Mouse (Mus musculus) frontal cortex, postnatal 14 days (tissue): ENCODE measurements around the gene Arid1b.

Source experiments
- DNase-seq, 2 experiments: peaks; one replicate each; pipeline ENCODE4 v3.0.0; 2022; ENCODE audit warnings: low spot score in 2 of 2

Gene Arid1b

DNA sequence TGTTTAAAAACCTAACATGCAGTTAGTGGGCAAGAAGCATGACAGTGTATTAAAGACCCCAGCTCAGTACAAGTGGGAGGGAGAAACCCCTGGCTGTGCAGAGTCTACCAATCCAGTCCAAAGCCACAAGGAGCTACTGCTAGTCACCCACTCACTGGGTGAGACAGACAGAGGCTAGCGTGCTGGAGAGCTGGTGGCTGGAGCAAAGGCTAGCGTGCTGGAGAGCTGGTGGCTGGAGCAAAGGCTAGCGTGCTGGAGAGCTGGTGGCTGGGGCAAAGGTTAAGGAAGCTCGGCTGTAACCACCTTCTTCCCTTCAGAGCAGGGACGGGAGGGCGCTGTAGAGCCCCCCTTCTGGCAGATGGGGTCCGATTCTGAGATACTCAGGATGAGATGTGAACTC, 320.6 kb downstream of the Arid1b start:
- DNase-seq: no peak

DNA sequence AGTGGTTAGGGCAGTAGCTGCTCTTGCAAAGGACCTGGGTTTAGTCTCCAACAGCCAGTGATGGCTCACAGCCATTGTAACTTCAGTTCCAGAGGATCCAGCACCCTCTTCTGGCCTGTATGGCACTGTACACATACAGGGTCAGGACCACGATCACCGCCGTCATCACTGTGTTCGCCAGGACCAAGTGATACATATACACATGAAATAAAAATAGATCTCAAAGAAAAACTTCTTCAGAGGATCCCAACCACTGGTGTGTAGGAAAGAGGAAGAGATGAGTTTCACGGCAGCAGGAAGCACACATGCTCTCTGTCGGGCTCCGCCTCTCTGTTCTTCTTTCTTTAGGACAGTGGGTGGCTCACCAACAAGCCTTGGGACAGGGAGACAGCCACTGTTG, 322.4 kb downstream of the Arid1b start:
- no peak for DNase-seq

DNA sequence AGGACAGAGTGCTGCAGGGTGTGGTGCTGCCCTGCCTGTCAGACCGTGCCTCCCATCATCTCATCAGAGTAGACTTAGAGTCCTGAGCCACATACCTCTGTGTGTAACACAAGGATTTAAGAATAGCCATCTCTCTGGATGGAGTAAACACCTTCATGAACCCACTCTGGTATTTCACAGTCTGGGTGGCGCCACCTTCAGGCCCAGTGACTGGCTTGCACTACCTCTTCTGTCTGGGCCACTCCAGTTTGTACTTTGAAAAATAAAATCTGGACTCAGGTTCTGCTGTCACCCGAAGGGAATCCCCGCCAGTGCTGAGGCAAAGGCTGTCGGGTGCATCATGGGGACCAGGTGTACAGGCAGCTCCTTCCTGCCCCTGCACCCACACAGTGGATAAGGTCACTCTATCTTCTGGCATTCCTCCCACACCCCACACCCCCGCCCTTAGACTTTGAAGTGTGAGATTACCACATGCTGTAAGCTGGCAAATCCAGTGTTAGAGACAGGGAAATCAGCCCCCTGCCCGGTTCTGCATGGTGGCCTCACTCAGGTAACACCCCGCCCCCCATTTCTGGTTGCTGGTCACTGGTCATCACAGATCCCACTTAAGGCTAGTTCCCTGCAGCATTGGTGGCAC, 327.6 kb downstream of the Arid1b start:
- no peak for DNase-seq

DNA sequence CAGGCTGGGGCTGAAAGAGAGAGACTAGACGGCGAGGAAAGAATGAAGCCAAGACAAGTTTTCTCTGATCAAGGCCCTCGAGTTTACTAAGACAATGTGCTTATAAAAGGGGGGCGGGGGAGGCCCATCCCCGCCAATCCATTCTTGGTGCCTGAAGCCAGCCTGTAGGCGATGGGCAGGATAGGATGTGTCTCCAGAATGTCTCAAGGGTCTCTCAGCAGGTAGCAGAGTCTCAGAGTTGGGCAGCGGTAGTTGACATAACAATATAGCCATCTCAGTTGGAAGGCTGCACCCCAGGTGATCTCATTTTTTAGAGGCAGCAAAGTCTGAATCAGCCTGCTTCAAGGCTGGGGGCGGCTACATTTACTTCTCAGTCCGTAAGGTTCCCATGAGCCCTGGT, 328.5 kb downstream of the Arid1b start:
- no peak for DNase-seq

DNA sequence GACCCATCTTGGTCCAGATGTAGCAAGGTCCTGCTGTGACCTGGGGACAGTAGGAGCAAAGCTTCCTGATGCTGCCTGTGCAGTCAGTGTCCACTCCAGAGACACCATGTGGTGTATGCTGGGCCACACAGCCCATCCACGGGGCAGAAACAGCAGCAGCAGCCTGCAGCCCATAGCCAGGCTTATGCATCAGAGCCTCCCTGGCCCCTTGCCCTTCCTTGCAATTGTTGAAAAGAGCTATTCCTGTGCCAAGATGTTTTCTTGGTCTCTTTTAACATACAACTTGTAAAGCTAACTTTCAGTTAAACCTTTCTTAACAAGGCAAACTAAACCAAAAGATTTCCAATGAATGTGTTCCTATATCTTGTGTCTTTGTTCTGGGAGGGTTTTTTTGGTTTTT, 329.6 kb downstream of the Arid1b start:
- no peak for DNase-seq

DNA sequence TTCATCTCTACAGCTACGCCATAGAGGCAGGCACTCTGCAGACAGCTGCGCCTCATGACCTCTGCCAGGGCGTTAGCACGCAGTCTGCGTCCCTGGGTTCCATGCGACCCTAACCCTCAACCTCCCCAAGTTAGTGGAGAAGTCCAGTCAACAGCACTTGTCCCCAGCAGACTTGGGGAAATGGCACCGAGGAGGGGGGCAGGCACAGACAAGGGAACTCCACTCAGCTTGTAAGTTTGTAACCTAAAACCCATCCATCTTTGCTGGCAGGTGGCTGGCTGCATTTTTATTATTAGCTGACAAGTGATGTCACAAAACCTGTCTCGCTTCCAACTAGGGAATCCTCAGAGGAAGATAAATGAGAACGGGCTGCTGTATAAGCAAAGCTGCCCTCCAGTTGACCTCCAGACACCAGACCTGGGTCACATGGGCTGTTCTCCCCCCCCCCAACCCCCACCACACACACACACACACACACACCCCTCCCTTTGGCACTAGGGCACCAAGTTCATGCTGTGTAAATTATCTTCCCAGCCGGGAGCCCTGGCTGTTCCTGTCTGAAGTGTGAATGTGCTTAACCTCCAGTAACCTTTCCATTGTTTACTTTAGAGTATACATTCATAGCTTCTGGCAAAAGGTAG, 330.2 kb downstream of the Arid1b start:
- DNase-seq: no peak

DNA sequence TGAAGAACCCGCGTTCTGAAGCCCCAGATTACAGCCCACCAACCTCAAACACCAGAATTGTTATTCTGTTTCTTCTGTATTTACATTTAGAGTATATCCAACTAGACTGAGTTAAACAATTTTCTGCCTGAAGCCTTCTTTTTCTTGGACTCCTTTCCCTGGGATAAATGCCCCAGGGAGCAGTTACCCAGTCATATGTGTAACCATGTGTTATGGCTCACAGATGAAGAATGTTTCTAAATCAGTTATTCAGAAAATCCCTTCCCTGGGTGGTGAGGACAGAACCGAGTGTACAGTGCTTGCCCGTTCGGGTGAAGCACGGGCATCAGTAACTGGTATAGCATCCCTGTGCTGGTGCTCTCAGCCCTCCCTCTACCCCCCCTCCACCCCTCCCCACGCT, 332.6 kb downstream of the Arid1b start:
- DNase-seq: no peak

DNA sequence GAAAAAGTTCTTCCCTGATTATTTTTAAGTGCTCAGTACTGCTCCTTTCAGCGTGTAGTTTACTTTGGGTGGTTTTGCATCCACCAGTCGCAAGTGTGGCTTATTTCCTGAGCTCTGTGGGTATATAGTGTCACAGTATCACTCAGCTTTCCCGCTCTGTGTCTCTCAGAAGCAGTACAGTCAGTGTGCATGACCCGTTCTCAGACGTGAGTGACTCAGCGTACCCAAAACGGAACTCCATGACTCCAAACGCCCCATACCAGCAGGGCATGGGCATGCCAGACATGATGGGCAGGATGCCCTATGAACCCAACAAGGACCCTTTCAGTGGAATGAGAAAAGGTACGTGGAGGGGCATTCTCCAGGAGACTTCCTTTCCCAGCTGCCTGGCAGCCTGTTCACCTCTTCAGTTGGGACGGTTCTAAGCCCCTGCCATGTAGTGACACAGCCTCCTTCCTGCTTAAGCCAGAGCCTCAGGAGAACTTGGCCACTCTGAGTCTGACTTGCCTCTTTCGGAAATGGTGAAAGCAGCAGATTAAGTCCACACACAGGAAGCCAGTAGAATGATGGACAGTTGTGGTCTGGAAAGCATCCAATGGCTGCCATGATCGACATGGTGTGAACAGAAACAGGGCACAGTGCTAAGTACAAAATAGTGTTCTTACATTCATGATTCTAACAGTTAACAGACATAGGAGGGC, 333.5 kb downstream of the Arid1b start:
- DNase-seq: no peak

DNA sequence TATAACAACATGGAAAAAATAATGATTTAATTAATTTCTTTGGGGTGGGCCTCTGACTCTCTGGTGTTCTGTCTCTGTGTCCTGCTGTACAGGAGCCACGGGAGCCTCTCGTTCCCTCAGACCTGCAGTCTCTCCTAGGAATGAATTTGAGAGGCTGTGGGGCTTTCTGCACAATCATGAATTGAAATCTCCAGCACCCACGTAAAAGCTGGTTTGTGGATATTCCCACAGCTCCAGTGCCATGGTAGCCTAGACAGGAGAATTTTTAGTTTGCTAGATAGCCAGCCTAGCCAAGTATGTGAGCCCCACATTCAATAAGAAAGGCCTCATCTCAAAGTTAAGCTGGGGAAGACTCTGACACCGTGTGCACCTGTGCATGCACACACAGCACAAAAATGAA, 335.3 kb downstream of the Arid1b start:
- DNase-seq: no peak

DNA sequence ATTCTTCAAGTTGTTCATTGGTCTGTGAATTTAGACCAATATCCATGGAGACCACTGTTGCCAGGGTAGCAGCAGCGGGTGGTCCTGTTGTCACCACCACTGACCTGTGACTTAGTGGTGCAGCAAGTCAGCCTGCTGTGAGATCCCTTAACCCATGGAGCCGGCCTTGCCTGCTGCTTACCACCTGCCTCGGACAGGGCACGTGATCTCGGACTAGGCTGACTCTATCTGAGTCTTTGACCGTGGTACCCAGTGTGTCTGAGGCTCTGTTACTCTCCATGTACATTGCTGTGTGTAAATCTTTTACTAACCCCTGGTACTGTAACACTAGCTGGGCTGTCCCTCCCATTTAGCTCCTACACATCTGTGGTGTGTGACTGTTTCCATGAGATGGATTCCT, 335.9 kb downstream of the Arid1b start:
- DNase-seq: no peak

DNA sequence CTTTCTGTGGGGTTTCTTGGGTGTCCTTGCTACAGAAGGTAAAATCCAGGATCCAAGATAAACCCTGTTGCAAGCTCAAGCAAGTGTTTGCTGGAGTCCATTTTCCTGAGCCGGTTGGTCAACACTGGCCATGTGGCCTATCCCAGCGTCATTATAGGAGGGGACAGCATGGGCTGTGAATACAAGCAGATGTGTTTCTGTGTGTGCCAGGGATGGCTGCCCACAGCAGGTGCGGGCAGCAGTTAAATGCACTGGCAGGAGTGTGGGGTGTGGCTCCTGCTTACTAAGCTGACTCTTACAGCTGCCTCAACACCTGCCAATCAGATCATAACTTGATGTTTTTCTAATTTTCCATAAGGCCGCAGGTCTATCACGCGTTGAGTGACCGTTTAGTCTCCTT, 336.5 kb downstream of the Arid1b start:
- DNase-seq: no peak

DNA sequence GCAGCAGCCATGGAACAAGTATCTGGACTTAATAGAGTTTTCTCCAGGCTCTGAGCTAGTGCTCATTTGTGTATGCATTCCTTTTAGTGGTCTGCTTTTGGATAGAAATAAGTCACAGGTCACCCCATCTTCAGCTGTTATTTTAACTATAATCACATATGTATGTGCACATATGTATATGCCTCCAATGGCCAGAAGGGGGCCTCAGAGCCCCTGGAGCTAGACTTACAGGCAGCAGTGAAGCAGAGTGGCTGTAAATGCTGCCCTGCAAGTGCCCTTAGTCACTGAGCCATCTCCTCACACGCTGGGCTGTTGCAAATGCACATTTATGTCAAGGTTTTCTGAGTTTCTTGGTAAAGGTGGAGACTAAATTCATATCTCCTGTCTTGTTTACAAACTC, 337.3 kb downstream of the Arid1b start:
- DNase-seq: no peak

DNA sequence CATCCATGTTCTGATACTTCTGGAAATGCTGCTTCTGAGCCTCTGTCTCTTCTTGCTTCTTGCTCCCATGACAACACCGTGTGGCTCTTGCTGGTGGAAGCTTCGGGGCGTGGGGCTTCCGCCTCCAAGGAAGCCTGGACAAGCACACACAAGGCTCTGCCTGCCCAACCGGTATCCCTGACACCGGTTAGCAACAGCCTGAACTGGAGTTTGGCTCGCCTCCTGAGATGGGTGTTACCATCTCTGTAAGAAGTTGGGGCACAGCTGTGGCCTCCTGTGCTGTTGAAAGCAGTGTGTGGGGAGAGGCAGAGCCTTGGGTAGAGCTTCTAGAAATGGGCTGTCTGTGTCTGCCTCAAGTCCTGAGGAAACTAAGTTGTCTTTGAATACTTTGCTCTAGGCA, 340.4 kb downstream of the Arid1b start:
- DNase-seq: no peak

DNA sequence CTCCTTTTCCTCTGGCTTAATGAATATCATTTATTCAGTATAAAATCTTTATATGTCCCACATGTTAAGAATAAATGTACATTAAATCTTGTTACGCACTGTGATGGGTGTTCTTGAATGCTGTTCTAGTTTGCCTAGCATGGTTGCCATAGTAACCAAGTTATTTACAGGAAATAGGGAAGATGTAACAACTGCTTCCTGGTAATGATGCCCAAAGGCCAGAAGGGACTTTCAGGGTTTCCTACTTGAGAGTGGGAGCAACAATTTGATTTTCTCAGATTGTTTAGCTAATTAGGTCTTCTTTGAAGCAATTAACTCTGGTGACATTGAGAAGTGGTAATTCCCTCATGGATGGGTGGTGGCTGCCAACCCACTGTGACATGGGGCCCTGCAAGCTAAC, 350.3 kb downstream of the Arid1b start:
- no peak for DNase-seq

DNA sequence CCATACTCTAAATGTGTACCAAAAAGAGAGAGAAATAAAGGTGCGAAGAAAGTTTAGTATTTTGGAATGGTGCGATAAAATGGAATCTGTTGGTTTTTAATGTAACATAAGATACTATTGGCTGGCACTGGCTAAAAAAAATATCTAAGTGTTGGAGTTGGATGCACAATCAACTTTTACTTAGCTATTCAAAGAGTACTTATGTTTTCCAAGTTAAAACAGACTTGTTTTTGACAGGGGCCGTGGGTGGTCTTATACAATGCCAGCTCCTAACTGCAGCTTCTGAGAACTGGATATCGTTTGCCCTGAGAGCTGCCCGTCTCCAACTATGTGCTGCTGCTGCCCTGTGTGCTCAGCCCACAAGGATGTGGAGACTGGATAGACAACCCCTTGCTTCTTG, 351.7 kb downstream of the Arid1b start:
- DNase-seq: no peak

DNA sequence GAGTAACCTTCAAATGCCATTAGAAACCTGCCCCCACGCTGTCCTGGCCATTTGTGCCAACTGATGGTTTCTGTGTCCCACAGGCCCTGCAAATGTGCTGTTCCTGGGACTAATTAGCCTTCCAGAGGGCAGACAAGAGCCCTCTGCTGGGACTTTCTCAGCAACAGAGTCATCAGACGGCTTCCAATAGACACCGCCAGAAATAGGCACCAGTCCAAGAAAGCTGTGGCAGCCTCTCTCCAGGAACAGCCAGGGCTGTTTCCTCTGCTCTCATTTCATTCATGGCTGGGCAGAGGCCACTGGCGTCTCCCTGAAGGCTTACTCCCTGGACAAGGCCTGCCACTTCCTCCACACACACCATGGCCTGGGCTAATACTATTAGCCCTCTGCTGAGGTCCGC, 358.8 kb downstream of the Arid1b start:
- no peak for DNase-seq

DNA sequence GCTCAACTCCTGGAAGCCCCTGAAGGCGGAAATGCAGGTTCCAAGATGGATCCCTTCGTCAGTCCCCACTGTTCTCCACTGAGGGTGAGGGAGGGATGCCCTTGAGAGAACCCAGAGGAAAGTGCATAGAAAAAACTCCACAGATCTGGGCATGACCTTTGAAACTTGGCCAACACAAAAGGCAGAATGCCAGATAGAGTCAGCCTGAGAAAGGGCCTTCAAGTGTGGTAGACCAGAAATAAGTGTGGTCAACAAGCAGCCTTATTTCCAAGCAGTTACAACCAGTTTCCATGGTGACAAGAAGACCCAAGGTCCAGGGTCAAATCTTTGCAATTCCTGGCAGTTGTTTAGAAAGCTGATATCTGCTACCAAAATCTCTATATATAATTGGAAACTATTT, 366.6 kb downstream of the Arid1b start:
- DNase-seq: no peak

DNA sequence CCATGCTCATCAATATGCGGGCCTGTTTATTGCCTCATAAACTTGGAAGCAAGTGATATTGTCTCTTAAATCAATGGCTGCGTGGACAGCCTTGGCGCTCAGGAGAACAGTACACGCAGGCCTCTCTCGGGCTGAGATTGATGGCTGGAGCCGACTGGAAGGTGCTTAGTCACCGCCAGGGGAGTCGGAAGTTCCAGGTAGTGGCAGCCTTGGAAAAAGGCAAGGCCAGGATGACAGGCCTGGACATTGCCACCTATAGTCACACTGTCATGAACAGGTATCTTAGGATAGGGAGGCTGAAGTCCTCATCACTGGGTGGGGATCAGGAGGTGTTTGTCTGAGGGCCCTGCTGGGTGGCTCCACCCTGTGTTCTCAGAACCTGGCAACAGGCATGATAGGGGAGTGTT, 371.9 kb downstream of the Arid1b start:
- DNase-seq: no peak

DNA sequence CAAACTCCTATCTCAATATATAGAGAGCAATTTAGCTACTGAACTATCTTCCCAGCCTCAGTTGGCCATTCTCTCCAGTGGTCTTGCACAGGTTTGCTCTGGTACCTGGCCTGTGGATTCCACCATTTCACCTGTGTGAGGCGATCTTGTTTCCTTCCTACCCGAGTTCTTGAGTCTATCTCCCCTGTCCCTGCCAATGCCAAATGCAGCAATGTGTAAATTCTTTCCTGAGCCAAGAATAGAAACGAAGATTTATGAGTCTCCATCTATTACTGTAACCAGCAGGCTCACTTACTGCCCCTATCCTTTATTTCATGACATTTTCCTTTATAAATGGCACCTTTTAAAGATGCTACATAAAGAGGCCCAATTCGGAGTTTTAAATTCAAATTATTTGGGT, 376.9 kb downstream of the Arid1b start:
- no peak for DNase-seq

DNA sequence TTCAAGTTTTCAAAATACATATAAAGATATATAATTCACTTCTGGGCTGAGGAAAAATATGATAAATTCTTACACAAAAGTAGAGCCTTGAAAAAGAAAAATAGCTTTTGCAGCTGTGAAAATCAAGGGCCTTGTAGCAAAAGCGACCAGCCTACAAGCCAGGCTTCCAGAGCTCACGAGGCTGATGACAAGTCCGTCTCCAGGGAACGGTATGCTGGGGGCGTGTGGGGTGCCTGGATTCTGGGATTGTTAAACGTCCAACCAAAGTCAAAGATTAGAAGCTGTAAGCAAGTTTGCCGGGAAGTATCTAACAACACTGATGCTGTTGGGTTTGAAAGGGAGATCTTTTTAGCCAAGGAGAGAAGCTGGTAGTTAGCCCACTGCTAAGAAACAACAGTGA, 377.4 kb downstream of the Arid1b start:
- DNase-seq: no peak

DNA sequence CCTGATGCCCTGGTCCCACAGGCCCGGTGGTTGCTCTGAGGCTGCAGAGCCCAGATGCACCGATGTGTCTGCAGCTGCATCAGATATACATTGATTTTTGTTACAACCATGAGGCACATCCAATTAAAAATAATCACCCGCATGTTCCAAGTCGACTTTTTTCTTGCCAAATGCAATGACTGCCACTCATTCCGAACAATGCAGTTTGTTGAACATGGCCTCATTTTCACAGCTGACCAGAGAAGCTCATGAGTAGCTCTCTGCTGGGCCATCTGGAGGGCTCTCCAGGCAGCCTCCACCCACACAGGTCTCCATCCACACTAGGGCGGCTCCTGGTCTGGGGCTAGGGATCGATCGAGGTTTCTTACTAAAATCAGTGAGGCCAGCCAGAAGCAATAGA, 378.8 kb downstream of the Arid1b start:
- no peak for DNase-seq

DNA sequence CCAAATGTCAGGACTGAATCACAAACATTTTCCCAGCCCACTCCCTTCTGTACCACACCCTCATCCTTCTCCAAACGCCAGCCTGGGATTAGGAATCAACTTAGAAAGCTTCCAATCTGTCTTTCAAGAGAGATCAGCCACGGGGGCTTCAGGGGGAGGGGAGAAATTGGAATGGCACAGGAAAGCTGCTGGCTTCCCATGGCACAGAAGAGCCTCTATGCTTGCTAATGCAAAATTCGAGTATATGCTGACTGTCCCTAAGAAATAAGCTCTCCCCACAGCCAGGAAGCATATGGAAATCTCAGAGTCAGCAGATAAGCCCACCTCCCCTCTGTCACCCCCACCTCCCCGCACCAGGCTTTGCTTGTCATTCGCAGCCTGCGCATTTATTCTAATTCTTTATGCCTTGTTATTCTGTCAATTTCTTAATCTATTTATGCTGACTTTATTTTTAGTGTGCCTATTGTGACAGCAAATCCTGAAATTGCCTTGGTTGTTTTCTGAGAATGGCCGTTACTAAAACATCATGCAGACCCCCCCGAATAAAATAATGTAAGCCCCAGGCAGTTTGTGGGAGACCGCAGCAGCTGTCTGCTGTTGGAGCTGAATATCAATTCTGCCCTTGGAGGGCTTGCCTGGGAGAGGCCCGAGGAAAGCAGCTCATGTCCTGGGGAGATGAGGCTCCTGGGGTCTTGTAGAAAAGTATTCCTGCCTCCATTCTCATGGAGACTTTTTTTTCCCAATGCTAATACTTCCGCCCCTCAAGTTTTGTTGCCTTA, 383.2 kb downstream of the Arid1b start:
- peak in 1 of 2 experiments; percentile 21 for DNase-seq

DNA sequence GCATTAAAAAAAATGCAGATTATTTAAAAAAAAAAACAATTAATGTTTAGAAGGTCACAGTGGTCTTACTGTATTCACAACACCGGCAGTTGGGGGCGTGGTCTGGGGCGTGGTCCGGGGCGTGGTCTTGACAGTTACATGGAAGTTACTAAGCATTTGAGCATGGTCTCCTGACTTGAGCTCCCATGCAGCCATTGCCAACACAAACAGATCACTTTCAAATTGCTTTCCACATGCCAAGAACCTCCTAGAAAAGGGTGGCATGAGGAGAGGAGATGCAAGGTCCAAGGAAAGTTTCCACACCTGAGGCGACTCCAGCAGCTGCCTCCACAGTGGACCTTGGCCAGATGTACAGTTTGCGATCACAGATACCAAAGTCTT, 383.8 kb downstream of the Arid1b start:
- DNase-seq: no peak
